Mouse (Mus musculus) neural tube, embryonic 15.5 days (tissue): ENCODE measurements around the gene Slfn14. TPM values are rescaled to one million over a fixed set of nuclear protein-coding genes. Genes with fewer than 3 reads are reported as not detected.

Experiments used
- ATAC-seq: fragments of 200-750 bp; cut with Nextera tagmentation; 2 replicates; pipeline ENCODE4 v1.8.0; 2017; ENCODE audit warnings: mild to moderate bottlenecking, moderate TSS enrichment, moderate library complexity; ENCODE audit not compliant: low FRiP score
- H3K27ac ChIP-seq: fragments of 300-500 bp; sonication (generic); replicated peaks from 2 replicates; pipeline ENCODE4 v1.5.1; 2015; ENCODE audit warnings: mild to moderate bottlenecking, inconsistent platforms
- H3K27me3 ChIP-seq: fragments of 300-500 bp; sonication (generic); replicated peaks from 2 replicates; pipeline ENCODE4 v1.6.1; 2015; ENCODE audit warnings: inconsistent platforms
- H3K36me3 ChIP-seq: fragments of 300-500 bp; sonication (generic); 2 replicates; pipeline ENCODE4 v1.6.1; 2015; ENCODE audit warnings: inconsistent platforms
- H3K4me1 ChIP-seq: fragments of 300-500 bp; sonication (generic); 2 replicates; pipeline ENCODE4 v1.6.1; 2015; ENCODE audit warnings: inconsistent platforms
- H3K4me2 ChIP-seq: fragments of 300-500 bp; sonication (generic); 2 replicates; pipeline ENCODE4 v1.6.1; 2015; ENCODE audit warnings: inconsistent platforms, mild to moderate bottlenecking, moderate library complexity
- H3K4me3 ChIP-seq: fragments of 300-500 bp; sonication (generic); replicated peaks from 2 replicates; pipeline ENCODE4 v1.5.1; 2015; ENCODE audit warnings: mild to moderate bottlenecking, inconsistent platforms
- H3K9ac ChIP-seq: fragments of 300-500 bp; sonication (generic); replicated peaks from 2 replicates; pipeline ENCODE4 v1.6.1; 2015; ENCODE audit warnings: mild to moderate bottlenecking, inconsistent platforms
- H3K9me3 ChIP-seq: fragments of 300-500 bp; sonication (generic); replicated peaks from 2 replicates; pipeline ENCODE4 v1.6.1; 2016; ENCODE audit warnings: inconsistent platforms
- WGBS: fragments of 180-500 bp; shearing (Covaris S2); methylation state at CpG from one replicate; pipeline ENCODE4 v1.1.7; 2015; ENCODE audit warnings: mixed read lengths; 5-methylcytosine and 5-hydroxymethylcytosine counted together
- polyA plus RNA-seq: library from polyadenylated mRNA; unstranded; fragments of >200 nt; fragmentation: Nextera tagmentation; extraction: Ambion mirVana; gene quantifications from 2 replicates; pipeline ENCODE4 v1.2.1, GENCODE M21; 2015

Slfn14 gene
- polyA plus RNA-seq, 1 experiment from 2014 or later, result 0.09 TPM

GRCm38 (mm10) chr11:83299724-83300123 is 13.2 kb upstream of the Slfn14 start:
- 94% methylated on average over 9 of the region's 9 CpGs for WGBS
- Histone ChIP-seq H3K27me3 (no peaks in the 10 kb centered on the region), H3K4me2 (peak overlapping the region; percentile 74; the same call in 1 of the 2 replicates)

GRCm38 (mm10) chr11:83298225-83299195 is 12.0 kb upstream of the Slfn14 start, which contains the start of gene Ap2b1:
Ap2b1 (plus strand) TSS chr11:83299024.
- Histone ChIP-seq H3K4me3 (peak within 1 kb of the TSS; percentile 74), H3K4me1 (peaks cover 50% of the 10 kb centered on the region), H3K27ac (peak within 1 kb of the TSS; percentile 93), H3K9ac (peak within 1 kb of the TSS; percentile 87), H3K27me3 (no peaks in the 10 kb centered on the region), H3K9me3 (no peaks in the 10 kb centered on the region), H3K4me2 (peak within 1 kb of the TSS; percentile 74), H3K36me3 (peaks cover 14% of the 10 kb centered on the region)
- peak; percentile 92 for ATAC-seq
- WGBS, result 2% methylated on average over 56 of the region's 56 CpGs

More at GRCm38 (mm10) chr11:83299724-83300123, 13.2 kb upstream of the Slfn14 start:
- H3K9me3 ChIP-seq, result no peaks in the 10 kb centered on the region
- no peak for ATAC-seq
- H3K4me3 ChIP-seq, result no peak overlapping the region
- H3K36me3 ChIP-seq, result peaks cover 14% of the 10 kb centered on the region
- no peak overlapping the region for H3K27ac ChIP-seq
- H3K9ac ChIP-seq, result no peak overlapping the region
- H3K4me1 ChIP-seq, result peaks cover 54% of the 10 kb centered on the region

- ATAC-seq, result no peak
- H3K4me1 ChIP-seq, result peaks cover 53% of the 10 kb centered on the region
Observed at GRCm38 (mm10) chr11:83297816-83298215, 11.3 kb upstream of the Slfn14 start.

GRCm38 (mm10) chr11:83294133-83294532 is 7.6 kb upstream of the Slfn14 start:
- no peak overlapping the region for H3K4me2 ChIP-seq
- 93% methylated on average over 2 of the region's 2 CpGs for WGBS
- no peak overlapping the region for H3K27ac ChIP-seq
- H3K9me3 ChIP-seq, result no peaks in the 10 kb centered on the region
- H3K9ac ChIP-seq, result no peak overlapping the region
- no peak overlapping the region for H3K4me3 ChIP-seq
- peaks cover 57% of the 10 kb centered on the region for H3K4me1 ChIP-seq
- peaks cover 14% of the 10 kb centered on the region for H3K36me3 ChIP-seq
- ATAC-seq, result no peak
- no peaks in the 10 kb centered on the region for H3K27me3 ChIP-seq

More at GRCm38 (mm10) chr11:83297816-83298215, 11.3 kb upstream of the Slfn14 start:
- peak overlapping the region; percentile 74 for H3K4me2 ChIP-seq
- H3K27me3 ChIP-seq, result no peaks in the 10 kb centered on the region
- H3K9ac ChIP-seq, result peak overlapping the region; percentile 87
- H3K27ac ChIP-seq, result peak overlapping the region; percentile 93
- 69% methylated on average over 6 of the region's 6 CpGs for WGBS
- peak overlapping the region; percentile 74 for H3K4me3 ChIP-seq
- H3K36me3 ChIP-seq, result peaks cover 14% of the 10 kb centered on the region
- no peaks in the 10 kb centered on the region for H3K9me3 ChIP-seq

GRCm38 (mm10) chr11:83293182-83293581 is 6.7 kb upstream of the Slfn14 start:
- Histone ChIP-seq H3K9me3 (no peaks in the 10 kb centered on the region), H3K4me1 (peaks cover 55% of the 10 kb centered on the region), H3K27me3 (no peaks in the 10 kb centered on the region), H3K9ac (peak overlapping the region; percentile 69; the same call in 1 of the 2 replicates), H3K4me3 (peak overlapping the region; percentile 63), H3K36me3 (peaks cover 14% of the 10 kb centered on the region), H3K4me2 (peak overlapping the region; percentile 83), H3K27ac (no peak overlapping the region)
- 90% methylated on average over 1 of the region's 1 CpGs for WGBS
- no peak for ATAC-seq

GRCm38 (mm10) chr11:83292251-83292587 is 5.7 kb upstream of the Slfn14 start:
- no peak for ATAC-seq
- peak overlapping the region; percentile 83 for H3K4me2 ChIP-seq
- H3K4me1 ChIP-seq, result peaks cover 45% of the 10 kb centered on the region
- 2% methylated on average over 5 of the region's 5 CpGs for WGBS
- peak overlapping the region; percentile 69 for H3K9ac ChIP-seq
- H3K4me3 ChIP-seq, result peak overlapping the region; percentile 63
- peaks cover 14% of the 10 kb centered on the region for H3K36me3 ChIP-seq
- H3K9me3 ChIP-seq, result no peaks in the 10 kb centered on the region
- H3K27ac ChIP-seq, result peak overlapping the region; percentile 76
- H3K27me3 ChIP-seq, result no peaks in the 10 kb centered on the region

GRCm38 (mm10) chr11:83291375-83292250 is 5.1 kb upstream of the Slfn14 start:
- Histone ChIP-seq H3K27ac (peak overlapping the region; percentile 85), H3K4me1 (peaks cover 39% of the 10 kb centered on the region), H3K36me3 (peaks cover 14% of the 10 kb centered on the region), H3K9ac (peak overlapping the region; percentile 69), H3K4me2 (peak overlapping the region; percentile 83), H3K27me3 (no peaks in the 10 kb centered on the region), H3K9me3 (no peaks in the 10 kb centered on the region), H3K4me3 (peak overlapping the region; percentile 63)
- ATAC-seq, result peak; percentile 100
- WGBS, result under 1% methylated on average over 36 of the region's 38 CpGs

- no peaks in the 10 kb centered on the region for H3K27me3 ChIP-seq
- peaks cover 31% of the 10 kb centered on the region for H3K4me1 ChIP-seq
- no peaks in the 10 kb centered on the region for H3K36me3 ChIP-seq
- 85% methylated on average over 2 of the region's 2 CpGs for WGBS
- H3K27ac ChIP-seq, result no peak overlapping the region
- no peak overlapping the region for H3K9ac ChIP-seq
- ATAC-seq, result no peak
- no peak overlapping the region for H3K4me3 ChIP-seq
- no peaks in the 10 kb centered on the region for H3K9me3 ChIP-seq
- no peak overlapping the region for H3K4me2 ChIP-seq
Observed at GRCm38 (mm10) chr11:83289633-83290032, 3.1 kb upstream of the Slfn14 start.

GRCm38 (mm10) chr11:83289036-83289435 is 2.5 kb upstream of the Slfn14 start:
- 94% methylated on average over 5 of the region's 5 CpGs for WGBS
- no peaks in the 10 kb centered on the region for H3K9me3 ChIP-seq
- no peak overlapping the region for H3K27ac ChIP-seq
- no peak overlapping the region for H3K4me2 ChIP-seq
- H3K27me3 ChIP-seq, result no peaks in the 10 kb centered on the region
- H3K36me3 ChIP-seq, result no peaks in the 10 kb centered on the region
- no peak for ATAC-seq
- peaks cover 28% of the 10 kb centered on the region for H3K4me1 ChIP-seq
- no peak overlapping the region for H3K9ac ChIP-seq
- no peak overlapping the region for H3K4me3 ChIP-seq

GRCm38 (mm10) chr11:83285627-83286026 is 899 bp downstream of the Slfn14 start:
- peaks cover 3% of the 10 kb centered on the region; the same call in 1 of the 2 replicates for H3K4me1 ChIP-seq
- H3K9me3 ChIP-seq, result no peaks in the 10 kb centered on the region
- H3K27me3 ChIP-seq, result no peaks in the 10 kb centered on the region
- no peaks in the 10 kb centered on the region for H3K36me3 ChIP-seq
- no peak overlapping the region for H3K9ac ChIP-seq
- no peak overlapping the region for H3K4me2 ChIP-seq
- WGBS, result 97% methylated on average over 4 of the region's 4 CpGs
- H3K27ac ChIP-seq, result no peak overlapping the region
- ATAC-seq, result no peak
- no peak overlapping the region for H3K4me3 ChIP-seq

- WGBS, result 56% methylated on average over 2 of the region's 2 CpGs
- H3K4me1 ChIP-seq, result no peaks in the 10 kb centered on the region
- no peak overlapping the region for H3K4me3 ChIP-seq
- H3K36me3 ChIP-seq, result no peaks in the 10 kb centered on the region
- H3K9me3 ChIP-seq, result no peaks in the 10 kb centered on the region
- no peaks in the 10 kb centered on the region for H3K27me3 ChIP-seq
- no peak overlapping the region for H3K9ac ChIP-seq
- no peak overlapping the region for H3K4me2 ChIP-seq
- no peak overlapping the region for H3K27ac ChIP-seq
- ATAC-seq, result no peak
Observed at GRCm38 (mm10) chr11:83282084-83282483, 4.4 kb downstream of the Slfn14 start.
